Mouse (Mus musculus) right cerebral cortex, adult 2 months (tissue): ENCODE measurements at regions not wholly inside any gene's neighbourhood (a gene's known extent, or its start where the extent isn't known, plus 50 kb on each side); places are given as distances from the start of the nearest gene placed in this dataset.

Experiments
- DNase-seq, 2 experiments: peaks; one replicate each; pipeline ENCODE4 v3.0.0; 2021 to 2022; ENCODE audit warnings: low spot score in 2 of 2

DNA sequence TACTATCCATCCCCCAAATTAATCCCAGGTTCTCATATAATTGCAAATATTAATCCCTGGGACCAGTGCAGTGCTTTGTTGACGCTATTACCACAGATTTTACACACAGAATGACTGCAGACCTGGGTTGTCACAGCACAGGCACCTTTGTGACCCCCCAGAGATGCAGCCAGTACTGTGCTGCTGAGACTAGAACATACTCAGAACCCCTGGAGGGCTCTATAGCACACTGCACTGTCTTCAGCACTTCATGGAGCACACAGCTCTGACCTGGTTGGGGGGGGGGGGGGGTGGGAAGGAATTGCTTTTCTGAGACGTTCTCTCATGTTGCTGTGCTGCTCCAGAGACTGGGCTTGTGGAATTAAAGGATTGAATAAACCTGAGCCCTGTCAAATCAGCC is 154.9 kb upstream of the Gm34302 start:
- no peak for DNase-seq

GRCm38 (mm10) chr3:63637913-63638312 is 154.2 kb upstream of the Gm34302 start:
- peak in 1 of 2 experiments; percentile 8 for DNase-seq

GRCm38 (mm10) chr3:63627724-63628123 is 144.0 kb upstream of the Gm34302 start:
- DNase-seq, result no peak

DNA sequence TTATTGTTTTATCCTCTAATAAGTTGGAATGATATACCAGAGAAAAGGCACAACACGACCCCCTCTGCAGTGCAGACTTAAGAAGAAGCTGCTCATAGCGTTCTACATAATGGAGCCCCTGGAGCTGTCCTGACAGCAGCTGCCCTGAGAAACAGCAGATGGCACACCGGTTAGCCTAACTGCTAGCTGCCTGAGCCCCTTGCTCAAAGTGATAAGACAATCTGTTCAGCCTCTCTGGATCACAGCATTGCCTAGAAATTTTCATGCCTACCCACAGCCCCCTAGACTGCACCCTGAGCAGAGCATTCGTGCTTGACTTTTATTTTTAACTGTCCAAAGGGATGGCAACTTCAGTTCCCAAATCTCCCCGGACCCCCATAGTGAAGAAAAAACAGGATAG is 132.4 kb upstream of the Gm34302 start:
- DNase-seq, result no peak

- no peak for DNase-seq
These were observed 130.0 kb upstream of the Gm34302 start for GRCm38 (mm10) chr3:63613652-63614051.

DNA sequence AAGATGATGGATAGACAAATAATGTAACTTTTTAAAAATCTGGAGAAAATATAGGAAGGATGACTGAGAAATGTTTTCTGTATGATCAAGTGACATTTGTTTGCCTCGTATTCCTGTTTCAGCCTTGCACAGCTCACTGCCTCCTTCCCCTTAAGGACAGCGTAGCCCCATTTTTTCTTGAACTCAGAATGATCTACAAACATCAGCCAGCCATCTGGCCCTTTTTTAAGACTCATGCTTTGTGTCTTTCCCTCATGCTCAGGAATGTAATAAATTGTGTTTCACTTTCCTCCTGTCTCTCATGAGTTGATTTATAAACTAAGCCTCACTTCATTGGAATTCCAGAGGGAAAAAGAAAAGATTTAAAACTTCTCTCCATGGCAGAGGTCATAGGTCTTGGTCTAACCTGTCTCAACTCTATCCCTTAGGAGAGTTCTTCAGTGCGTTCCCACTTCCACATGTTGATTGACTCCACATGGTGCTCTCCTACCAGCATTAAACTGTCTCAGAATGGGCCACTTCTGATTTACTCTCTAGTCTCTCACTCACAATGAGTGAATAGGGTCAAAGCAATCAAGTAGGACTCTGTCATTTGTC is 129.2 kb upstream of the Gm34302 start:
- DNase-seq, result no peak

GRCm38 (mm10) chr3:63610113-63610919 is 126.6 kb upstream of the Gm34302 start:
- DNase-seq, result no peak

DNA sequence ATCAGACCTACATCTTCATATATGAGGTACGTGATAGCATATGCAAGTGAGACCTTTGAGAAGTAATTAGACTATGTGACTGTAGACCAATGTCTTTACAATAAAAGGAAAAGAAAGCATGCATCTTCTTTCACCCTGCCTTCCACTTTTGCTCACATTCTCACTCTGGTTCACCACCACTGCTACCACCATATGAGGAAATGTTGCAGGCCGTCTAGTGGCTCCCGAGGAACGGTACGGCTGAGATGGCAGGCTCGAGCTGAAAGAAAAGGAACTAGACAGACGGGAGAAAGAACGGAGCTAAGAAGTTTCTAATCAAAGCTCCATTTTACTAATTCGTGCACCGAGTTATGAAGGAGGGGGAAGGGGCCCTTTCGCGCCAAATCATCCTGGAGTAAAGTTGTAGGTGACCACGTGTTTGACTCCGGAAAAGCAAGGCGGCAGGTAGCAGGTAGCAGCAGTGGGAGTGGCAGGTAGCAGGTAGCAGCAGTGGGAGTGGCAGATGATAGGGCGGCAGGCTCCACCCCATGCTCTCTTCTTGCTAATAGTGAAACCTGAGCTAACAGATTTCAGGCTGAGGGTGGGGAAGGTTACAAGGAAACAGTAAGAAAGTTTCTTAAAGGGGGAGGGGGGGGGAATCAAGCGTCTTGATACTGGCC is 125.9 kb upstream of the Gm34302 start:
- no peak for DNase-seq

- no peak for DNase-seq
These were observed 99.3 kb upstream of the Gm34302 start for GRCm38 (mm10) chr3:63582717-63583696.

DNA sequence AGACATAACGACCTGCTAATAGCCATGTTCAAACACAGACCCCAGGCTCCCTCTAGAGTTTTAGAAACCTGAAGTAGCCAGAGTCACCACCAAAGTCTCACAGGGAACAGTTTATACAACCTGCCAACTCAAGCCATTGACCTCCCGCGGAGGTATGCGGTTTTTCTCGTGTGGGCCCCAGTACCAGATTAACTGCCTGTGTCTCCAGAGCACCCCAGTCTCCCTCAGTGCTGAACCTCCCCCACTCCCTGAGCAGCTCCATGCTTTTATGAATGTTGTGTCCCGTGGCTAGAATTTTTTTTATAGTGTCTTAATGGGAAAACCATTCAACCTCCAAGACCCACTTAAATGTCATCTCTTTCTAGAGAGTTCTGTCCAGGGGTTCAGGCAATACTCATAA is 98.5 kb upstream of the Gm34302 start:
- DNase-seq, result no peak

DNA sequence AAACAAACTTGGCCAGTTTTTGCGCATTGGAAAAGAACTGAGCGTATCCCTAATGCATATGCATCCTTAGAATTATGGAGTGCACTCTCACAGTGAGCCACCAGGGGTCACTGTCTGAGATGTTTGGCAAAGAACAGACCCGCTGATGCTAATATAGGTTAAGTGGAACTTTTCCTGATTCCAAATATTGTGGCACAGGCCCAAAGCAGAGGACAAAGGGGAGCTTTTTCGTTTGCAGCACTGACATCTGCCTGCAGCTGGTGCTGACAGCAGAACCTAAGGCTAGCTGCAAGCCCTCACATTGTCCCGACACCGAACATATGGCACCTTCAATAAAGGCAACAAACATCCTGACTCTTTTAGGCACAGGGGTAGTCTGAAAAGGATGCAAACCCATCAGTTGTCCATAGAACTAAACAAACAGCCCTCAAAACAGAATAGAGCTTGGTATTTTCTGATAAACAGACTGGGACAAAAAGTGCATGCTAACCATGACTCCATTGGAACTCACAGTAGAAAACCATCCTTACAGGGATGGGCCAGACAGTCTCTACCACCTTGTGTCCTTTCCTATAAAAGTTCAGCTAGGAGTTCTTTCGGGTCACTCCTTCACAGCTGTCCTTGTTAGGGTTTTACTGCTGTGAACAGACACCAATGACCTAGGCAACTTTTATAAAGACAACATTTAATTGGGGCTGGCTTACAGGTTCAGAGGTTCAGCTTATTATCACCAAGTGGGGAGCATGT is 87.1 kb upstream of the Gm34302 start:
- peak; percentile 86 to 88 for DNase-seq

GRCm38 (mm10) chr3:63570082-63570481 is 86.4 kb upstream of the Gm34302 start:
- DNase-seq, result no peak

DNA sequence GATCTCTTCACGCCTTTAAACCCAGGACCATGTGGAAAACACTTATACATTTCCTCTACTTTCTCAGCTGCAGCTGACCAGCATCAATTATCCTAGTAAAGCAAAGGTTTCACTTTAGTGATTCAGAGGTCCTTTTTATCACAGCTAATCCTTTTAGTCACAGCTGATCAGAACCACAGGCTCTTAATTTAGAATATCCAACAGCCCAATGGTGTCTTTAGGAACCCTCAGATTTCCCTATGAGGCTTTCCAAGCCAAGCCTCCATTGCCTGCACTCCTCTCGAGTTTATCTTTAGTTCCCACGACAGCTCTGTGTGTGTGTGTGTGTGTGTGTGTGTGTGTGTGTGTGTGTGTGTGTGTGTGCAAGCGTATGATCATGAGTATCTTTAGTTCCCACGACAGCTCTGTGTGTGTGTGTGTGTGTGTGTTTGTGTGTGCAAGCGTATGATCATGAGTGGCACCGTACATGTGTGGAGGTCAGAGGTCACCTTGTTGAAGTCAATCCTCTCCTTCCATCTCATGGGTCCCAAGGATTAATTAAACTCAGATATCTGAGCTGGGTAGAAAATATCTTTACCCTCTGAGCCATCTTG is 85.4 kb upstream of the Gm34302 start:
- DNase-seq, result no peak

- no peak for DNase-seq
These were observed 84.0 kb upstream of the Gm34302 start for GRCm38 (mm10) chr3:63567726-63568125.

GRCm38 (mm10) chr3:63563057-63563456 is 79.4 kb upstream of the Gm34302 start:
- no peak for DNase-seq

- DNase-seq, result no peak
These were observed 78.9 kb upstream of the Gm34302 start for GRCm38 (mm10) chr3:63562532-63562931.

DNA sequence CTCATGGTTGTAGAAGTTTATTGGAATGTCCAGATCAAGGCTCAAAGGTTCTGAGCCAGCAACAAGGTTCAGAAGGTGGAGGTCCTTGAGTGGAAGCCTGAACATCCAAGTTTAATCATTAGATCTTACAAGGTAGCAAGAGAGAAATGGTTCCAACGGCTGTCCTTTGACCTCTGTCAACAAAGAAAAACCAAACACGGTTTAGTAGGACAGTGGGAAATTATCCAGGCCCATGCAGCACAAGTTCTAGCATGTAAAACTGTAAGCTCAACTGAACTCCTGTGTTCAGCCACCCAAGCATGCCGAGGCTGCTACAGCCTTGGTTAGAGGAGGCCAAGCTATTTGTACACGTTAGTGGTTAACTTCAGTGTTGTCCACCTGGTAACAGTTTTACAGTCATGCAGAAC is 77.1 kb upstream of the Gm34302 start:
- no peak for DNase-seq

DNA sequence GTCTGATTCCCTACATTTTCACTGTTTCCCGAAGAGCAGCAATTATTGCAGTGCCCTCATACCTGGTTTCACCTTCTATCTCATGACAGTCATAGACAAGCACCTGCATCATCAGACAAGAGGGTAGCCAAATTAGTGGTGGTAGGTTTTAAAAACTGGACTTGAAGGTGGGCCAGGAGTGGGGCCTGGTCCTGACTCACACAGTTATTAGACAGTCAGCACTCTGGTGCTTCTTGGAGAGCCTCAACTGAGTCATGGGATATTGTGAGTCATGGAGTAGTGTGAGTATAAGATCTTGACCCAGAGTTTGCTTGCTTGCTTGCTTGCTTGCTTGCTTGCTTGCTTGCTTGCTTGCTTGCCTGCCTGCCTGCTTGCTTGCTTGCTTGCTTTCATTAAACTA is 73.1 kb upstream of the Gm34302 start:
- DNase-seq, result no peak

GRCm38 (mm10) chr3:63554872-63555271 is 71.2 kb upstream of the Gm34302 start:
- peak; percentile 14 to 38 for DNase-seq

- DNase-seq, result no peak
These were observed 69.7 kb upstream of the Gm34302 start for GRCm38 (mm10) chr3:63553426-63553825.

DNA sequence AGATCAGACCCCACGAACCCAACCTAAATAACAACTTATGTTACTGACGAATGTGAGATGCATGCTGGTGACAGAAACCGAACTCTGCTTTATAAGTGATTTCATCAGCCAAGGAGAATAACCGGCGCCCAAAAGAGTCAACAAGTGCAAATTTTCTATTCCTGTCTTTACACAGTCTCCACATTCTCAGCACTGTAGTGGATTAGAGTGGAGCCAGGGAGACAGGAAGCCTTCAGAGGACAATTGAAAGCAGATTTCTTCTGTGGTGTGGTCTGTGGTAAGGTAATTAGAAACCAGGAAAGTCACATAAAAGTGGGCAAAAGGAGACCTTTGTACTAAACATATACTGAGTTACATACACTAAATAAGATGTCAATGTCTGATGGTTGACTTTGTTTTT is 68.0 kb upstream of the Gm34302 start:
- DNase-seq, result no peak
